Mouse (Mus musculus): ENCODE measurements around the gene Igfbp6. TPM values are rescaled to one million over a fixed set of nuclear protein-coding genes. Genes with fewer than 3 reads are reported as not detected.

The Igfbp6 gene
- polyA plus RNA-seq, 1 experiment from 2014 or later: 0.26 TPM

DNA sequence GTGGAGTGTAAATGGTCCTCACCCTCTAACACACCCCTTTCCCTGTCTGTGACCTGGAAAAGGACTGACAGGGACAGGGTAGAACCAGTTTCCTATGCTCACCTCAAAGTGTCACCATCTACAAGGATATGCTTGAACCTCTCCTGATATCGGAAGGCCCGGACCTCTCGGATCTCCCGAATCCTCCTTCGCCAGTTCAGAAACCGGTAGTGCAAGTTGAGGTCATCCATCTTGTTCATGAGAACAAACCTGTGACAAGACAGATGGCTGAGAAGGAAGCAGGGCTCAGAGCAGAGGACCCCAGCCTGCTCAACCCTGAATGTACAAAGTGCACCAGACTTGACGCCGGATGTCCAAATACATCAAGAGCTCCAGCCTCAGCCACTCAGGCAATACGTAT is 10.8 kb upstream of the Igfbp6 start:
- Histone ChIP-seq H3K9me3 (no peaks in the 10 kb centered on the region), H3K27me3 (replicated peaks; ENCODE audit: low read depth, poor library complexity, severe bottlenecking) (no peaks in the 10 kb centered on the region), H3K27ac (replicated peaks) (no peak overlapping the region), H3K36me3 (replicated peaks) (peaks cover 50% of the 10 kb centered on the region), H3K4me1 (peaks cover 26% of the 10 kb centered on the region), H3K4me3 (no peak overlapping the region)
- 89% methylated on average over 9 of the region's 9 CpGs for WGBS
- no peak for DNase-seq (ENCODE audit: low spot score)

DNA sequence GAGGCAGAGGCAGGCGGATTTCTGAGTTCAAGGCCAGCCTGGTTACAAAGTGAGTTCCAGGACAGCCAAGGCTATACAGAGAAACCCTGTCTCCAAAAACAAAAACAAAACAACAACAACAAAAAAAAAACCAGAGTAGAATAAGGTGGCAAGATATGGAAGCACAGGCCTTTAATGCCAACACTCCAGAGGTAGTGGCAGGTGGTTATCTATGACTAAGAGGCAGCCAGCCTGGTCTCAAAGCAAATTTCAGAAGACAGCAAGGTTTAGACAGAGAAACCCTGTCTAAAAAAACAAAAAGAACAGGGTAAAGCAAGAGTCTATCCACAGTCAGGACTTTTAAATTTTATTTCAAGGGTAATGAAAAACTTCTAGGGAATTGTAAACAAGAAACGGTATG is 9.5 kb upstream of the Igfbp6 start:
- 91% methylated on average over 2 of the region's 2 CpGs for WGBS
- H3K4me1 ChIP-seq: peaks cover 26% of the 10 kb centered on the region
- H3K36me3 ChIP-seq (replicated peaks): peaks cover 37% of the 10 kb centered on the region
- peak overlapping the region; percentile 85; the same call in 1 of the 2 replicates for H3K4me3 ChIP-seq
- DNase-seq (ENCODE audit: low spot score): no peak
- H3K27ac ChIP-seq (replicated peaks): no peak overlapping the region
- no peaks in the 10 kb centered on the region for H3K9me3 ChIP-seq
- H3K27me3 ChIP-seq (replicated peaks; ENCODE audit: low read depth, poor library complexity, severe bottlenecking): no peaks in the 10 kb centered on the region

DNA sequence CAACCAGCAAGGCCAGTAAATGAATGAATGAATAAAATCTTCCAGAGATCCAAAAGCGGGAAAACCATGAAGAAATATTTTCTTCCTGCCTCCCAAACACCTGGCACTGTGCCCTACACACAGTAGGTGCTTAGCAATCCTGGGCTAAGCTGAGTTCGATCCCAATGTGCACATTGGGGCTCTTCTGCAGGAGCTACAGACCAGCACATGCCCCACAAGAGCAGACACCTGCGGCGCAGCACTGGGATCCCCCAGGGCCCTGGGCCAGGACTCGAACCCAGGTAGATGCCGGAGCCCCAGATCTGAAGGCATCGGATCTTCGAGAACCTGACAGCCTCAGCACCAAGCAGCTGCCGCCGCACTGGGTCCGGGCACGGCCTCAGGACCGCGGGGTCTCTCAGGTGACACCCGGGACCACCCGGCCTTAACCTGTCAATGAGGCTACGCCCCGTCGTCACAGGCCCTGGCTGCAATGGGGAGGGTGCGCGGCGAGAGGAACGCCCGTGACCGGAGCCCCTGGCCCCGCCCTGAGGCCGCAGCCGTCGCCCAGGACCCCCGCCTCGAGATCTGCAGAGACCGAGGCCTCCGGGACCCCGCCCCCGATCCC is 8.5 kb upstream of the Igfbp6 start:
- WGBS: 4% methylated on average over 35 of the region's 35 CpGs
- Histone ChIP-seq H3K27ac (replicated peaks) (peak overlapping the region; percentile 87), H3K27me3 (replicated peaks; ENCODE audit: low read depth, poor library complexity, severe bottlenecking) (no peaks in the 10 kb centered on the region), H3K4me1 (peaks cover 26% of the 10 kb centered on the region), H3K4me3 (peak overlapping the region; percentile 85), H3K36me3 (replicated peaks) (peaks cover 28% of the 10 kb centered on the region), H3K9me3 (no peaks in the 10 kb centered on the region)
- no peak for DNase-seq (ENCODE audit: low spot score)

DNA sequence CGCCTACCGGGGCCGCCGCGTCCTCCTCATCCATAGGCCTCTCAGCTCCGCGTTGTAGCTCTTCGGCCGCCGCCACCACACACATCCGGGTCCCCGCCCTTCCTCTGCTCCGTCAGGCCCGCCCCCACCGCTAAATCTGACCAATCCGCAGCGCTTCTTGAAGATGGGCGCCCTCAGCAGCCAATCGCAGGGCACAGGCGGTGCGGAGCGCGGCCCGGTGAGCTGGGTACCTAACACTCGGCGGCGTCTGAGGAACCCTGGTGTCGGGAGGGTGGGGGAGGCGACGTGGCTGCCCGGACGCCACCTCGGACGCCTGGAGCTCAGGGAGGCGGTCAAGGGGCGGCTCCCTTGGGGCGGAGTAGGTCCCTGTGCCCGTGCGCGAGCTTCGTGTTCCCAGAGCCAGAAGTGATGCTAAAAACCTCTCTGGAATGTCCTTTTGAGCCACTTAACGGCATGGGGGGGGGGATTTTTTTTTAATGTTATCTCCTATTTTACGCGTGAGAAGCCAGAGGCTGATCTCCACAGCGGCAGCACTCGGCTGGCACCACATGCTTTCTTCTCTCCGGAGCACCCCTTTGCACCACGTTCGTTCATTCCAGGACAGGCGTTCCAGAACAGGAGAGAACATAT is 7.9 kb upstream of the Igfbp6 start, which contains the start of gene Spryd3:
TSS of gene Spryd3 (minus strand) at position 106 of the 630 bp plus-strand sequence.
- peaks cover 26% of the 10 kb centered on the region for H3K4me1 ChIP-seq
- WGBS: under 1% methylated on average over 50 of the region's 50 CpGs
- no peaks in the 10 kb centered on the region for H3K9me3 ChIP-seq
- DNase-seq (ENCODE audit: low spot score): peak; percentile 98
- H3K36me3 ChIP-seq (replicated peaks): peaks cover 22% of the 10 kb centered on the region
- H3K4me3 ChIP-seq: peak within 1 kb of the TSS; percentile 85
- H3K27ac ChIP-seq (replicated peaks): peak within 1 kb of the TSS; percentile 87
- no peaks in the 10 kb centered on the region; the same call in 1 of the 2 replicates for H3K27me3 ChIP-seq (replicated peaks; ENCODE audit: low read depth, poor library complexity, severe bottlenecking)

DNA sequence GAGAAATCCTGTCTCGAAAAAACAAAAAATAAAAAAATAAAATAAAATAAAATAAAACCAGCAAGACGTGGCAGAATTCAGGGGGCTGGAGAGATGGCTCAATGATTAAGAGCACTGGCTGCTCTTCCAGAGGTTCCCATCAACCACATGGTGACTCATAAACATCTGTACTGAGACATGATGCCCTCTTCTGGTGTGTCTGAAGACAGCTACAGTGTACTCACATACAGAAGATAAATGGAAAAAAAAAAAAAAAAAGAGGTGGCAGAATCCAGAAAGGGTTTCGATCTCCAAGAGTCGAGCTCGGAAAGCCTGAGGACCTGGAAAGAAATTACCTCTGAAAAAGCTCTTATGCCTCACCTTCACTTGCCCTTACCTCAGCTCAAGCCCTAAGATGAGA is 3.0 kb upstream of the Igfbp6 start:
- DNase-seq (ENCODE audit: low spot score): no peak
- Histone ChIP-seq H3K9me3 (no peaks in the 10 kb centered on the region), H3K4me3 (no peak overlapping the region), H3K27me3 (replicated peaks; ENCODE audit: low read depth, poor library complexity, severe bottlenecking) (peaks cover 48% of the 10 kb centered on the region), H3K27ac (replicated peaks) (no peak overlapping the region), H3K4me1 (peaks cover 26% of the 10 kb centered on the region), H3K36me3 (replicated peaks) (no peaks in the 10 kb centered on the region)
- WGBS: 92% methylated on average over 5 of the region's 5 CpGs

DNA sequence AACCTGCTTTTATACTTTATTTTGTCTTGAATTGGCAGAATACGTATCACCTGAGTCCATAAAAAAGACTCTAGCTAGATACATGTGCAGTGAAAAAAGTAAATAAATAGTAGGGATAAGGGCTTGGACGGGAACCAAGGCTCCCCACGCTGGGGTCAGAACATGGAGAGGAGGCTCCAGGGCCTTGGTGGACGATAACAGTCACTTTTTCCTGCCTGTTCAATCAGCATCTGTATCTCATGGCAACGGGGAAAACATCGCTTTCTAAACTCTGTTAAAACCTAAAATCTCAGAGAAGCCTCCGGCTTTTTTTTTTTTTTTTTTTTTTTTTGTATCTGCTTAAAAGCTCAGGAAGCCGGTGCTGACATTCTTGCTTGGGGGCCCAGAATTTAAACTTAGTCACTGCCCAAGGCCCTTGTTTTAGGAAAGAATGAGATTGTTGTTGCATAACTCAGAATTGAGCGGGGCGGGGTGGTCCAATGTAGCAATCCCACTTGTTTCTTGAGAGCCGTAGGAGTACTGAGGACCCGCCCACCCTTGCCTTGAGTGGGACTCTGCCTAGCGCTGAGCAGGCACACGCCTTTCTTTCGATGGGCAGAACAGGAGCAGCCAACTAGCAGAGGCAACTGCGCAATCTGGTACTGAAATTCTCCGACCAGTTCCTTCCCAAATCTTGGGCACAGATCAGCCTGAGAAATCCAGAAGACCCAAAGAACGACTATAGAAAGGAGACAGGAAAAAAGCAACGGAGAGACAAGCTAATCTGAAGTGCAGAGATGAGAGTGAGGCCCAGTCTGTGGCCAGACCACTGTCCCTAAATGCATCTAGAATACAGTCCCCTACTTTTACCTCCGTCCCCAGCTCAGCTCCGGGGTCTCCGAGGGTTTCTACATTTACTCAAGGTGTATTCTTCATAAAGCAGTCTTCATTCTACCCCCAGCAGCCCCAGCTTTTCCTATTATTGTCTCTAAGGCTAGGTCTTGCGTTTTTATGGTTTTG is 949 bp upstream of the Igfbp6 start:
- H3K27me3 ChIP-seq (replicated peaks; ENCODE audit: low read depth, poor library complexity, severe bottlenecking): peaks cover 56% of the 10 kb centered on the region
- H3K27ac ChIP-seq (replicated peaks): no peak overlapping the region
- no peaks in the 10 kb centered on the region for H3K36me3 ChIP-seq (replicated peaks)
- no peak overlapping the region for H3K4me3 ChIP-seq
- no peaks in the 10 kb centered on the region for H3K9me3 ChIP-seq
- peak; percentile 32 for DNase-seq (ENCODE audit: low spot score)
- peaks cover 22% of the 10 kb centered on the region for H3K4me1 ChIP-seq
- 53% methylated on average over 23 of the region's 23 CpGs for WGBS

DNA sequence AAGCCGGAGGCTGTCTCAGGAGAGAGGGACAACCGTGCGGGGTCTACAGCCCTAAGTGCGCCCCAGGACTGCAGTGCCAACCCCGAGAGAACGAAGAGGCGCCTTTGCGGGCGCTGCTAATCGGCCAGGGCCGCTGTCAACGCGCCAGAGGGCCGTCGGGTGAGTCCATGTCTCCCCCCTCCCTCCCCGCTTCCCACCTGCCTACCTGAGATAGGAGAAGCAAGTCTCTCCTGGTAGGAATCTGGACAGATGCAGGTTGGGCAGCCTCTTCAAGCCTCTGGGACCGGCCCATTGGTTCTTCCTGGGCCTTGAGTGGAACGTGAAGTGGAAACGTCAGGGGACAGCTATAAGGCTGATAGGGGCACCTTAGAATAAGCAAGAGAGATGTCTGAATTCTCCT is 564 bp downstream of the Igfbp6 start:
- H3K36me3 ChIP-seq (replicated peaks): no peaks in the 10 kb centered on the region
- H3K4me1 ChIP-seq: peaks cover 26% of the 10 kb centered on the region
- peak overlapping the region; percentile 49 for H3K4me3 ChIP-seq
- 10% methylated on average over 19 of the region's 19 CpGs for WGBS
- peak overlapping the region; percentile 37; the same call in 1 of the 2 replicates for H3K27ac ChIP-seq (replicated peaks)
- H3K27me3 ChIP-seq (replicated peaks; ENCODE audit: low read depth, poor library complexity, severe bottlenecking): peaks cover 57% of the 10 kb centered on the region
- no peaks in the 10 kb centered on the region for H3K9me3 ChIP-seq
- no peak for DNase-seq (ENCODE audit: low spot score)

DNA sequence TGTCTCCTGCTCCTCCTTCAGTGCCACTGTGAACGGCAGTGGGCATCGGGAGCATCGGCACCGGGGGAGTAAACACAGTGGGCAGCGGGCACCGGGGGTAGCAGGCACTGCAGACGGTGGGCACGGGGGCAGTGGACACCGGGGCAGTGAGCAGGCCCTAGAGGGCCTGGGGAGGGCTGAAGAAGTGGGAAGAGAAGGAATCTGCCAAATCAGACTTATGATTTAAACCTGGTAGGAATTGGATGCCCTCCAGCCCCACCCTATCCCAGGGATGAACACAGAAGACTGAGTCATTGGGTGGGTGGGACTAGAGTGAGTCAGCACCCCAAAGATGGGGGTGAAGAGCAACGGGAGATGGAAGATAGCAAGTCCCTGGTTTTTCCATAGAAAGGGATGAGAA is 1.2 kb downstream of the Igfbp6 start:
- no peak for DNase-seq (ENCODE audit: low spot score)
- no peak overlapping the region for H3K27ac ChIP-seq (replicated peaks)
- 92% methylated on average over 10 of the region's 10 CpGs for WGBS
- no peaks in the 10 kb centered on the region for H3K9me3 ChIP-seq
- peaks cover 57% of the 10 kb centered on the region for H3K27me3 ChIP-seq (replicated peaks; ENCODE audit: low read depth, poor library complexity, severe bottlenecking)
- H3K36me3 ChIP-seq (replicated peaks): no peaks in the 10 kb centered on the region
- H3K4me1 ChIP-seq: peaks cover 29% of the 10 kb centered on the region
- no peak overlapping the region for H3K4me3 ChIP-seq

DNA sequence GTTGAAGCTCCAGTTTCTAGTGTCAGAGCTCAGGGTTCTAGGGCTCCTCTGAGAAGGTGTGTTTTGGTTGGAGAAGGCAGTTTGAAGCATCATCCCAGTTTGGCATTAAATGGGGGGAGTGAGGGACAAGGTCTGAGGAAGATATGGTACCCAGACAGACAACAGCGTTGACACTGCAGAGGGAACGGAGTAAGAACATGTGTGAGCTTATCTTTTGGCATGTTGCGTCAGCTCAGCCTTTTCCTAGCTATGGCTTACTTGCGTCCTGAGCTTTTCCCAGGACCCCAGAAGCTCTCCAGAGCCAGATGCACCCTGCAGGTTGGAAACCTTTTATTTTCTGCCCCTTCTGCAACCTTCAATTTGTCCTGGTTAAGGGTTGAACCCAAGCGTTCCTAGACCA is 1.9 kb downstream of the Igfbp6 start:
- H3K27me3 ChIP-seq (replicated peaks; ENCODE audit: low read depth, poor library complexity, severe bottlenecking): peaks cover 57% of the 10 kb centered on the region
- 91% methylated on average over 5 of the region's 5 CpGs for WGBS
- DNase-seq (ENCODE audit: low spot score): no peak

DNA sequence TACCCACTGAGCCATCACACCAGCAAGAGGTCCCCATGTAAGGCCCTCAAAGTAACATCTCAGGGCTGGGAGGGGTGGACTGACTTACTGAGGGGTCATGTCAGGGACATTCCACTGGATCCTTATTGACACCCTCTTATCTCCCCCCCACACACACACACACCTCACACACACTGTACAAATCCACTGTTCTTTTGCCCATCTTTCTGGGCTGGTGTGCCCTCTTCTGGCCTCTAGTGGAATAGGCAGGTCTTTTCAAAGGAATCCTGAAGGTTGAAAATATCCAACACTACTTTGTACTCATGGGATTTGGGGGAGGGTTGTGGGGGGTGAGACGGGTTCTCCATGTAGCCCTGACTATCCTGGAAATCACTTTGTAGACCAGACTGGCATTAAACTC is 2.7 kb downstream of the Igfbp6 start:
- DNase-seq (ENCODE audit: low spot score): peak; percentile 50
- Histone ChIP-seq H3K36me3 (replicated peaks) (no peaks in the 10 kb centered on the region), H3K27ac (replicated peaks) (no peak overlapping the region), H3K9me3 (no peaks in the 10 kb centered on the region), H3K4me1 (peaks cover 37% of the 10 kb centered on the region), H3K4me3 (no peak overlapping the region), H3K27me3 (replicated peaks; ENCODE audit: low read depth, poor library complexity, severe bottlenecking) (peaks cover 52% of the 10 kb centered on the region)
- 9% methylated on average over 1 of the region's 1 CpGs for WGBS

More for the DNA sequence above, 1.9 kb downstream of the Igfbp6 start:
- Histone ChIP-seq H3K36me3 (replicated peaks) (no peaks in the 10 kb centered on the region), H3K27ac (replicated peaks) (no peak overlapping the region), H3K9me3 (no peaks in the 10 kb centered on the region), H3K4me3 (no peak overlapping the region), H3K4me1 (peaks cover 37% of the 10 kb centered on the region)

DNA sequence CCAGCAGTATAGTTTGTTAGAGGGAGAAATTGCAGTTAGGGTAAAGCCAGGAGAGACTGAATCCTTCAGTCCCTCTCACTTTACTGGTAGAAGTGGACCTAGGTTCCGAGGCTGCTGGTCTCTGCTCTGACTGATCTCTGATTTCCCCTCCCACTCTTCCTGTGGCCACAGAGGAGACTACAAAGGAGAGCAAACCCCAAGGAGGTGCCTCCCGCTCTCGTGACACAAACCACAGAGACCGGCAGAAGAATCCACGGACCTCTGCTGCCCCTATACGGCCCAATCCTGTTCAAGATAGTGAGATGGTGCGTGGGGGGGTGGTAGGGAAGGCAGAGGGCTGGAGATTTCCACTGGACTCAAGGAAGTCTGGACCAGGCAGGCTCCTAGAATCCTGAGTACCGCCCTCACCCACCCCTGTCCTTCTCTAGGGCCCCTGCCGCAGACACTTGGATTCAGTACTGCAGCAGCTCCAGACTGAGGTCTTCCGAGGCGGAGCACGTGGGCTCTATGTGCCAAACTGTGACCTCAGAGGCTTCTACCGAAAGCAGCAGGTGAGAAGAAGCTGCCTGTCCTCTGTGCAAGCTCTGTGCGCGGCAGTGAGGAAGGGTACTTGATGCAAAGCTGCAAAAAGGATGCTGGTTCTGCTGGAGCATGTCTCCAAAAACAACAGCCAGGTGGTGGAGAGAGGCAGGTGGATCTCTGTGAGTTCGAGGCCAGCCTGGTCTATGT is 3.7 kb downstream of the Igfbp6 start:
- Histone ChIP-seq H3K4me1 (peaks cover 40% of the 10 kb centered on the region), H3K27ac (replicated peaks) (0 out of 2 replicates have a peak overlapping the region, but pooled peaks have one; percentile 10)
- WGBS: 68% methylated on average over 16 of the region's 16 CpGs

DNA sequence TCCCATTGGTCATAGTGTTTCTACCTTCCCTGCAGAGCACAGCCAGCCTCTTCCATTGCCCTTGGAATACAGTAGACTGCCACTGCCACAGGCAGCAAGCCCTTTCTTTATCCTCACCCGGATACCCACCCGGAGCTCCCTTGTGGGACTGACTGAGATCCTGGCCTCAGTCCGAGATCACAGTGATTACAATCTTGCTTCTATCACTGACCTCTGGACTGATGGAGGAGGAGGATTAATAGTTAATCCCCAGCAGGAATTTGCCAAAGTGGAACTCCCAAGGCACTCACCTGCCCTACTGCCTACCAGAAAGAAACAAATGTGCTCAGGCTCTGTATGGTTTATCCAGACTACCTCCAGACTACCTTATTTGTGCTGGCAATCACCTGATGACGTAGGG is 5.4 kb downstream of the Igfbp6 start:
- H3K9me3 ChIP-seq: no peaks in the 10 kb centered on the region
- no peak overlapping the region for H3K4me3 ChIP-seq
- no peak for DNase-seq (ENCODE audit: low spot score)
- WGBS: 68% methylated on average over 4 of the region's 4 CpGs
- peaks cover 36% of the 10 kb centered on the region for H3K4me1 ChIP-seq
- H3K36me3 ChIP-seq (replicated peaks): no peaks in the 10 kb centered on the region
- H3K27ac ChIP-seq (replicated peaks): no peak overlapping the region
- peaks cover 25% of the 10 kb centered on the region for H3K27me3 ChIP-seq (replicated peaks; ENCODE audit: low read depth, poor library complexity, severe bottlenecking)

More for the DNA sequence above, 3.7 kb downstream of the Igfbp6 start:
- no peaks in the 10 kb centered on the region for H3K9me3 ChIP-seq
- DNase-seq (ENCODE audit: low spot score): no peak
- no peaks in the 10 kb centered on the region for H3K36me3 ChIP-seq (replicated peaks)
- H3K27me3 ChIP-seq (replicated peaks; ENCODE audit: low read depth, poor library complexity, severe bottlenecking): peaks cover 42% of the 10 kb centered on the region
- no peak overlapping the region for H3K4me3 ChIP-seq
